Mouse (Mus musculus): ENCODE results near the gene Pcyt2. TPM values are rescaled to one million over a fixed set of nuclear protein-coding genes. Genes with fewer than 3 reads are reported as not detected.
A peak's percentile ranks its signal among the peaks of the same experiment; 100 is the strongest.

Pcyt2 gene
- polyA plus RNA-seq, 1 experiment = 260 TPM

GRCm38 (mm10) chr11:120634810-120635209, 17.1 kb upstream of the Pcyt2 start:
- TF ChIP-seq CTCF (IDR thresholded peaks at IDR 0.05; ENCODE audit: borderline replicate concordance, control insufficient read depth, extremely low read depth, insufficient read depth, low read length, poor library complexity) (no peak), POLR2A (IDR thresholded peaks at IDR 0.05; ENCODE audit: control insufficient read depth, extremely low read depth, insufficient read depth, low read length, poor library complexity) (no peak)
- no peak for DNase-seq
- H3K27ac ChIP-seq (ENCODE audit: control insufficient read depth, insufficient read depth, low read length) = no peak overlapping the region
- no peaks in the 10 kb centered on the region for H3K36me3 ChIP-seq (ENCODE audit: control insufficient read depth, insufficient read depth, low read length)
- no peak overlapping the region for H3K4me3 ChIP-seq (ENCODE audit: control insufficient read depth, insufficient read depth, low read length)
- H3K4me1 ChIP-seq (replicated peaks; ENCODE audit: control insufficient read depth, insufficient read depth, low read length) = peaks cover 35% of the 10 kb centered on the region
- no peaks in the 10 kb centered on the region for H3K27me3 ChIP-seq (ENCODE audit: control insufficient read depth, insufficient read depth, low read length)
- 90% methylated on average over 5 of the region's 5 CpGs for WGBS

- no peak for TF ChIP-seq POLR2A (IDR thresholded peaks at IDR 0.05; ENCODE audit: control insufficient read depth, extremely low read depth, insufficient read depth, low read length, poor library complexity)
- TF ChIP-seq CTCF (IDR thresholded peaks at IDR 0.05; ENCODE audit: borderline replicate concordance, control insufficient read depth, extremely low read depth, insufficient read depth, low read length, poor library complexity) = peak; percentile 29; the same call in 1 of the 2 replicates
- H3K4me3 ChIP-seq (ENCODE audit: control insufficient read depth, insufficient read depth, low read length) = peak within 1 kb of the TSS; percentile 84
- H3K27ac ChIP-seq (ENCODE audit: control insufficient read depth, insufficient read depth, low read length) = no peak within 1 kb of the TSS
- peaks cover 45% of the 10 kb centered on the region for H3K4me1 ChIP-seq (replicated peaks; ENCODE audit: control insufficient read depth, insufficient read depth, low read length)
- DNase-seq = peak; percentile 85
- H3K36me3 ChIP-seq (ENCODE audit: control insufficient read depth, insufficient read depth, low read length) = no peaks in the 10 kb centered on the region
- WGBS = 17% methylated on average over 56 of the region's 58 CpGs
- no peaks in the 10 kb centered on the region for H3K27me3 ChIP-seq (ENCODE audit: control insufficient read depth, insufficient read depth, low read length)
Observed at GRCm38 (mm10) chr11:120633520-120634343, 16.0 kb upstream of the Pcyt2 start, which contains the start of gene Mafg. Gene Mafg, minus strand, starts transcription at chr11:120633600.

DNA sequence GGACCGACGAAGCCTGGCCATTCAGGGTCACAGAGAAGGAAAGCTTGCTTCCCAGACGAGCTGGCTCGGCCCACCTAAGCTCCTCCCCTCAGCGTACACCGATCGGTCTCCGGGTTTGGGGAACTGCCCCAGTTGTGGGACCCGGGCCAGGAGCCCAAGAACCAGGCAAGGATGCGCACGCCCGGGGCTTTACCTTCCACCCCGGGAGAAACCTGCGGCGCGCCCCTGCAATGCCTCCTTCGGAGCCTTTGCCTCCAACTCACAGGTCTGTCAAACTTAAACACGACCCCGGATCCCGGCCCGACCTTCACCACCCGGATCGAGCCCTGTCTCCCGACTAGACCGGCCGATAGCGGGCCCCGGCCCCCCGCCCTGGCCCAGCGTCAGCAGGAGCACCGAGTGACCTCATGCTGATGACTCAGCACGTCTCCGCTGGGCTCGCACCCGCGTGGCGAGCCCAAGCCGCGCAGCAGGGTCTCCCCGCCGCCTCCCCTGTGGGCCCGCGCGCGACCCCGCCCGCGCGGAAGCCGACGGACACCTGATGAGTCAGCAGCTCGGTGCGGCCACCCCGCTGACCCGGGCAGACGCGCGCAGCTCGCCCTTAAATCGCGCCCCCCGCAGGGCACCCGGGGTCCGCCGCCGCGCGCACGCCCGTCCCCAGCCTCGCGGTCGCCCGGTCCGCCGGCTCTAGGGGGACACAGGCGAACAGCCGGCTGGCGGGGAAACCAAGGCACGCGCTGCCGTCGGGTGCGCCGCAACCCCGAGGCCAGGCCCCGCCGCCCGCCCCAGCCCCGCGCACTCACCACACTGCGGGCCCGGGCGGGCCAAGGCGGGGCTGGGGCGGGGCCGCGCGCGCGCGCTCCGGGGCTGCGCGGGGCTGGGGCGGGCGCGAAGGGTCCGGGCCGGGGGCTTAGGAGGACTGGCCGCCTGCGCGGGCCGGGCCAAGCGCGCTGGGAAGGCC, 15.1 kb upstream of the Pcyt2 start:
- TF ChIP-seq POLR2A (IDR thresholded peaks at IDR 0.05; ENCODE audit: control insufficient read depth, extremely low read depth, insufficient read depth, low read length, poor library complexity) (no peak), CTCF (IDR thresholded peaks at IDR 0.05; ENCODE audit: borderline replicate concordance, control insufficient read depth, extremely low read depth, insufficient read depth, low read length, poor library complexity) (no peak)
- WGBS = under 1% methylated on average over 116 of the region's 116 CpGs

DNA sequence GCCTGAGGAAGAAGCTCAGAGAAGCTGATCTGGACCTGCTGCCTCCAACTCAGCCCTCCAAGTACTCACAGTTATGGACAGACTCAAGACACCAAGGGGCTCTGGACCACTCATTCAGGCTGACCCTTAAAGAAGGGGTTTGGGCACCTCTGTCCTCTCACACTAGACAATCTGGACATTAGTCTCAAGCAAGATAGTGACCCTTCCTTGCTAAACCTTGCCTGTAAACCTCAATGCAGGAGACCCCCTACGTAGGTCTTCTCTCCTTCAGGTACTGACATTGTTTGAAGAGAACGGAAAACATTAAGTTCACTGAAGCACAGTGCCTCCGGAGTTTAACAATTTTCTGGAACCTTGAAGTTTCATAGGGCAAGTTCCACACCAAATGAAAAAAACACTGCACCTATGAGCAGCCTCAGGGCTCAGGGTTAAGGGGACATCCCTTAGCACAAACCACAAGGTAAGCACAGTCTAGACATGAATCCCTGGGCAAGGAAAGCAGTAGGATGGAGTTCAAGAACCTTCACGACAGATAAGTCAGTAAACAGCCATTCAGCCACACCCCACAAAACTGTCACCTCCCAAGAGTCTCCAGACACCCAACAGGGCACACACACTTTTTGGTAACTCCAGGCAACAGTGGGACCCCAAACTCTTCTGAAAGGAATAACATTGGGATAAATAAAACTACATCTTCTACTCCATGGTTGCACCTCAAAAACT, 14.2 kb upstream of the Pcyt2 start:
- DNase-seq = no peak
- Histone ChIP-seq H3K4me3 (ENCODE audit: control insufficient read depth, insufficient read depth, low read length) (peak overlapping the region; percentile 84; the same call in 1 of the 2 replicates), H3K4me1 (replicated peaks; ENCODE audit: control insufficient read depth, insufficient read depth, low read length) (peaks cover 58% of the 10 kb centered on the region), H3K36me3 (ENCODE audit: control insufficient read depth, insufficient read depth, low read length) (no peaks in the 10 kb centered on the region), H3K27me3 (ENCODE audit: control insufficient read depth, insufficient read depth, low read length) (no peaks in the 10 kb centered on the region), H3K27ac (ENCODE audit: control insufficient read depth, insufficient read depth, low read length) (peak overlapping the region; percentile 19)
- no peak for TF ChIP-seq POLR2A (IDR thresholded peaks at IDR 0.05; ENCODE audit: control insufficient read depth, extremely low read depth, insufficient read depth, low read length, poor library complexity)
- TF ChIP-seq CTCF (IDR thresholded peaks at IDR 0.05; ENCODE audit: borderline replicate concordance, control insufficient read depth, extremely low read depth, insufficient read depth, low read length, poor library complexity) = no peak
- 45% methylated on average over 4 of the region's 4 CpGs for WGBS

More for the DNA sequence above, 15.1 kb upstream of the Pcyt2 start:
- no peak overlapping the region for H3K27ac ChIP-seq (ENCODE audit: control insufficient read depth, insufficient read depth, low read length)
- no peaks in the 10 kb centered on the region for H3K27me3 ChIP-seq (ENCODE audit: control insufficient read depth, insufficient read depth, low read length)
- peak overlapping the region; percentile 84 for H3K4me3 ChIP-seq (ENCODE audit: control insufficient read depth, insufficient read depth, low read length)
- no peaks in the 10 kb centered on the region for H3K36me3 ChIP-seq (ENCODE audit: control insufficient read depth, insufficient read depth, low read length)
- DNase-seq = peak; percentile 49
- H3K4me1 ChIP-seq (replicated peaks; ENCODE audit: control insufficient read depth, insufficient read depth, low read length) = peaks cover 49% of the 10 kb centered on the region

DNA sequence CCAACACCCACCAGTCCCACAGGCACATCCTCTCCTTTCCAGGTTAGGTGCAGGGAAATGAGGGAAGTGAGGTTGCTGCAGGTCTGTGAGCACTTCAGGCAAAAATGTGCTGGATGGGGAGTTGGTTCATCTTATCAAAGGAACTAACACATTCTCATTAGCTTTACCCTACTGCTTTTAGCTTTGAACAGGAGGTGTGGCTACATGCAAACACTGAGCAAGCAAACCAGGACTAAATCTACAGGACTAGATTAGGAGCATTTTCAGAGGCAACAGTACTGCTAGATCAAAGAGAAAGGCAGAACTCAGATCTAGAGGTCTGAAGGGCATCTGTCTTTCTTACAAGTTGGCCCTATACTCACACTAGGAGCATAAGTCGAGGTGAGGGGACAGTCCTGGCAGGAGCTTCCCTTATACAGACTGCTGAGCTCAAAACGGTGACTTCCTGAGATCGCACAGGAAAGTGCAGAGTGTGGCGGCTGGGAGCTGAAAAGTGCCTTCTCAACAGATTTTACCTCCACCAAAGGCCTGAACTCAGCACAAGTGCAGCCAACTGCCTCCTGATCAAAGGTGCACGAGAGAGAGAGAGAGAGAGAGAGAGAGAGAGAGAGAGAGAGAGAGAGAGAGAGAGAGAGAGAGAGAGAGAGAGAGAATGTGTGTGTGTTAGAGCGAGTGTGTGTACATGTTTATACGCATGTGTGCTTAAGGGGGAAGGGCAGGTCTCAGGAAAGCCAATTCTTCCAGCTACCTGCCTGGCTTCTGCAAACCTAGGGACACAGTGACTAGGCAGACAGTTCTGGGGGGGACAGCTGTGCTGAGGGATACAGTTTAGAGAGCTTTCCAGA, 13.4 kb upstream of the Pcyt2 start:
- DNase-seq = no peak
- H3K36me3 ChIP-seq (ENCODE audit: control insufficient read depth, insufficient read depth, low read length) = no peaks in the 10 kb centered on the region
- no peaks in the 10 kb centered on the region for H3K27me3 ChIP-seq (ENCODE audit: control insufficient read depth, insufficient read depth, low read length)
- H3K27ac ChIP-seq (ENCODE audit: control insufficient read depth, insufficient read depth, low read length) = peak overlapping the region; percentile 19
- TF ChIP-seq POLR2A (IDR thresholded peaks at IDR 0.05; ENCODE audit: control insufficient read depth, extremely low read depth, insufficient read depth, low read length, poor library complexity) = no peak
- no peak for TF ChIP-seq CTCF (IDR thresholded peaks at IDR 0.05; ENCODE audit: borderline replicate concordance, control insufficient read depth, extremely low read depth, insufficient read depth, low read length, poor library complexity)
- no peak overlapping the region for H3K4me3 ChIP-seq (ENCODE audit: control insufficient read depth, insufficient read depth, low read length)
- WGBS = 4% methylated on average over 7 of the region's 7 CpGs
- H3K4me1 ChIP-seq (replicated peaks; ENCODE audit: control insufficient read depth, insufficient read depth, low read length) = peaks cover 64% of the 10 kb centered on the region
